Mouse (Mus musculus) ovary, adult 2 months (tissue): ENCODE data around the gene Vmn1r114. TPM values are rescaled to one million over a fixed set of nuclear protein-coding genes. Genes with fewer than 3 reads are reported as not detected.

Experiments used
- polyA plus RNA-seq: library from polyadenylated mRNA; depleted of rRNA; stranded (reverse); fragments of >200 nt; gene quantifications from 2 replicates; pipeline ENCODE4 v1.2.3, GENCODE M21; 2012; rRNA removed

The Vmn1r114 gene
- polyA plus RNA-seq, result not detected in 2 replicates

GRCm38 (mm10) chr7:20812086-20812485 lies at the start of gene Vmn1r114:
TSS of gene Vmn1r114 (minus strand) at chr7:20812186.

GRCm38 (mm10) chr7:20844885-20845284 lies 32.9 kb upstream of the Vmn1r114 start, which contains the start of gene Vmn1r115:
TSS of gene Vmn1r115 (minus strand) at chr7:20844985.

GRCm38 (mm10) chr7:20786985-20787384 lies 25.0 kb downstream of the Vmn1r114 start, which contains the start of gene Vmn1r113:
TSS of gene Vmn1r113 (plus strand) at chr7:20787285.

GRCm38 (mm10) chr7:20770885-20771284 lies 41.1 kb downstream of the Vmn1r114 start, which contains the start of gene Vmn1r112:
TSS of gene Vmn1r112 (plus strand) at chr7:20771185.

Other genes starting within 250 kb of the Vmn1r114 start
- gene Gm4141, start 235.9 kb downstream of the Vmn1r114 start, polyA plus RNA-seq, result not detected in 2 replicates
- not detected in 2 replicates for gene Gm4513, start 213.2 kb downstream of the Vmn1r114 start, polyA plus RNA-seq
- not detected in 2 replicates for gene Vmn1r107, start 143.3 kb downstream of the Vmn1r114 start, polyA plus RNA-seq
- not detected in 2 replicates for gene Vmn1r111, start 109.0 kb downstream of the Vmn1r114 start, polyA plus RNA-seq
- gene Gm10668, start 81.6 kb downstream of the Vmn1r114 start, polyA plus RNA-seq, result 0.15 TPM in 1 of 2 replicates, not detected in the other
- gene Vmn1r112, start 41.0 kb downstream of the Vmn1r114 start, polyA plus RNA-seq, result not detected in 2 replicates
- not detected in 2 replicates for gene Vmn1r113, start 24.9 kb downstream of the Vmn1r114 start, polyA plus RNA-seq
- not detected in 2 replicates for gene Vmn1r115, start 32.8 kb upstream of the Vmn1r114 start, polyA plus RNA-seq
- not detected in 2 replicates for gene Vmn1r116, start 60.1 kb upstream of the Vmn1r114 start, polyA plus RNA-seq
- gene Vmn1r117, start 71.9 kb upstream of the Vmn1r114 start, polyA plus RNA-seq, result not detected in 2 replicates
- gene Vmn1r118, start 100.2 kb upstream of the Vmn1r114 start, polyA plus RNA-seq, result not detected in 2 replicates
- not detected in 2 replicates for gene Vmn1r119, start 200.3 kb upstream of the Vmn1r114 start, polyA plus RNA-seq
- not detected in 2 replicates for gene Vmn1r120, start 241.6 kb upstream of the Vmn1r114 start, polyA plus RNA-seq